In genomic region chr17:80696210-80696609, GRCm38 (mm10) we compare ENCODE assay signal across 21 mouse cellular contexts. TPM values are rescaled to one million over a fixed set of nuclear protein-coding genes. Genes with fewer than 3 reads are reported as not detected.
DNase-seq lines count a peak whose midpoint lies in the region; ATAC-seq lines count a peak whose summit lies in the region.
"Had no signal": no experiment of that assay in that cellular context is flagged by ENCODE, and none has a peak within 500 bp of the region (broad histone marks: within the 10 kb centered on the region; RNA-seq: fewer than 3 reads in every experiment).

No protein-coding gene starts in this region.

- no peaks in the 10 kb centered on the region for H3K9me3 ChIP-seq in heart, embryonic 13.5 days
- no peaks in the 10 kb centered on the region for H3K9me3 ChIP-seq in heart, embryonic 12.5 days (replicated peaks)
- H3K9me3 ChIP-seq in hindbrain, embryonic 13.5 days, result no peaks in the 10 kb centered on the region
- H3K9me3 ChIP-seq in hindbrain, embryonic 11.5 days (ENCODE audit: control insufficient read depth, low read length), result no peaks in the 10 kb centered on the region
- H3K9me3 ChIP-seq: embryonic facial prominence, embryonic 13.5 days; embryonic facial prominence, embryonic 15.5 days; forebrain, embryonic 13.5 days; forebrain, embryonic 15.5 days had no signal

- H3K36me3 ChIP-seq in heart, embryonic 13.5 days, result no peaks in the 10 kb centered on the region
- peaks cover 3% of the 10 kb centered on the region; the same call in 1 of the 2 replicates for H3K36me3 ChIP-seq in heart, embryonic 12.5 days
- H3K36me3 ChIP-seq in hindbrain, embryonic 13.5 days, result no peaks in the 10 kb centered on the region
- H3K36me3 ChIP-seq in hindbrain, embryonic 11.5 days (ENCODE audit: control insufficient read depth, insufficient read depth, low read length), result no peaks in the 10 kb centered on the region
- H3K36me3 ChIP-seq: embryonic facial prominence, embryonic 13.5 days; embryonic facial prominence, embryonic 15.5 days; forebrain, embryonic 15.5 days had no signal

- peaks cover 72% of the 10 kb centered on the region for H3K4me1 ChIP-seq in heart, embryonic 13.5 days
- peaks cover 55% of the 10 kb centered on the region for H3K4me1 ChIP-seq in heart, embryonic 12.5 days (replicated peaks)
- peaks cover 48% of the 10 kb centered on the region for H3K4me1 ChIP-seq in hindbrain, embryonic 13.5 days (replicated peaks)
- no peaks in the 10 kb centered on the region; the same call in 1 of the 2 replicates for H3K4me1 ChIP-seq in hindbrain, embryonic 11.5 days (replicated peaks; ENCODE audit: control insufficient read depth, insufficient read depth, low read length)

- peak; percentile 78 for DNase-seq in heart, adult 11 months
- DNase-seq in heart, postnatal 36 days, result no peak
- no peak for DNase-seq in hindbrain, embryonic 11.5 days (ENCODE audit: low spot score)
- DNase-seq in thymus, postnatal 0 days (ENCODE audit: low spot score), result no peak
- DNase-seq: adrenal gland, postnatal 10 days; adrenal gland, postnatal 25 days; cerebellum, adult 11 months; cerebellum, adult 18-20 months; cerebellum, adult 8-10 months; cerebellum, adult 9-11 months; cerebellum, postnatal 14 days; cerebellum, postnatal 36 days; embryo, embryonic 11 days; forebrain, postnatal 0 days had no signal

- H3K27me3 ChIP-seq in heart, embryonic 13.5 days (replicated peaks), result no peaks in the 10 kb centered on the region
- H3K27me3 ChIP-seq in heart, embryonic 12.5 days (replicated peaks), result no peaks in the 10 kb centered on the region
- H3K27me3 ChIP-seq in hindbrain, embryonic 13.5 days, result no peaks in the 10 kb centered on the region
- no peaks in the 10 kb centered on the region for H3K27me3 ChIP-seq in hindbrain, embryonic 11.5 days (ENCODE audit: control insufficient read depth, insufficient read depth, low read length)
- H3K27me3 ChIP-seq: embryonic facial prominence, embryonic 13.5 days; embryonic facial prominence, embryonic 15.5 days; forebrain, embryonic 13.5 days; forebrain, embryonic 15.5 days had no signal

- H3K4me3 ChIP-seq in heart, embryonic 13.5 days, result no peak overlapping the region
- H3K4me3 ChIP-seq in heart, embryonic 12.5 days, result no peak overlapping the region
- no peak overlapping the region for H3K4me3 ChIP-seq in hindbrain, embryonic 13.5 days
- H3K4me3 ChIP-seq in hindbrain, embryonic 11.5 days (ENCODE audit: low read depth, low read length), result no peak overlapping the region
- H3K4me3 ChIP-seq: embryonic facial prominence, embryonic 13.5 days; embryonic facial prominence, embryonic 15.5 days; forebrain, embryonic 13.5 days; forebrain, embryonic 15.5 days had no signal

- H3K9ac ChIP-seq in heart, embryonic 13.5 days, result no peak overlapping the region
- no peak overlapping the region for H3K9ac ChIP-seq in heart, embryonic 12.5 days
- no peak overlapping the region for H3K9ac ChIP-seq in hindbrain, embryonic 13.5 days
- no peak overlapping the region for H3K9ac ChIP-seq in hindbrain, embryonic 11.5 days (ENCODE audit: low read depth, low read length)
- H3K9ac ChIP-seq: embryonic facial prominence, embryonic 13.5 days; embryonic facial prominence, embryonic 15.5 days; forebrain, embryonic 13.5 days; forebrain, embryonic 15.5 days; forebrain, postnatal 0 days had no signal

- intact Hi-C loops in heart, postnatal 36 days (cut with DNase I), result no loop called here

- H3K27ac ChIP-seq in heart, embryonic 13.5 days (replicated peaks), result 0 out of 2 replicates have a peak overlapping the region, but pooled peaks have one; percentile 10
- H3K27ac ChIP-seq in heart, embryonic 12.5 days (ENCODE audit: poor library complexity, severe bottlenecking), result no peak overlapping the region
- peak overlapping the region; percentile 6; the same call in 1 of the 2 replicates for H3K27ac ChIP-seq in hindbrain, embryonic 13.5 days
- no peak overlapping the region for H3K27ac ChIP-seq in hindbrain, embryonic 11.5 days (ENCODE audit: low read depth, low read length)
- H3K27ac ChIP-seq: embryonic facial prominence, embryonic 13.5 days; embryonic facial prominence, embryonic 15.5 days; forebrain, embryonic 13.5 days; forebrain, embryonic 15.5 days had no signal

- ATAC-seq in heart, embryonic 13.5 days (ENCODE audit: extremely low read depth, insufficient number of reproducible peaks, low FRiP score, low TSS enrichment), result no peak
- ATAC-seq in heart, embryonic 12.5 days (ENCODE audit: insufficient number of reproducible peaks, low FRiP score), result no peak
- ATAC-seq in hindbrain, embryonic 13.5 days (ENCODE audit: low FRiP score), result no peak
- no peak for ATAC-seq in hindbrain, embryonic 11.5 days (ENCODE audit: low FRiP score)
- ATAC-seq: forebrain, embryonic 13.5 days; forebrain, embryonic 15.5 days; forebrain, postnatal 0 days had no signal

- WGBS in heart, embryonic 13.5 days, result 73% methylated on average over 6 of the region's 6 CpGs
- 82% methylated on average over 6 of the region's 6 CpGs for WGBS in heart, embryonic 12.5 days
- WGBS in hindbrain, embryonic 13.5 days, result 92% methylated on average over 6 of the region's 6 CpGs
- WGBS in hindbrain, embryonic 11.5 days, result 93% methylated on average over 6 of the region's 6 CpGs

- H3K4me2 ChIP-seq in heart, embryonic 13.5 days, result no peak overlapping the region
- no peak overlapping the region for H3K4me2 ChIP-seq in heart, embryonic 12.5 days
- H3K4me2 ChIP-seq in hindbrain, embryonic 13.5 days, result no peak overlapping the region
- no peak overlapping the region for H3K4me2 ChIP-seq in hindbrain, embryonic 11.5 days (replicated peaks; ENCODE audit: low read depth, low read length)
- H3K4me2 ChIP-seq: embryonic facial prominence, embryonic 13.5 days; embryonic facial prominence, embryonic 15.5 days; forebrain, embryonic 13.5 days; forebrain, embryonic 15.5 days had no signal

RNA-seq across cellular contexts. Expression of gene Map4k3, which starts 32.1 kb away (rescaled TPM):
- 10 to 100 TPM; 23.6 to 25.2 TPM for total RNA-seq in heart, postnatal 36 days (2021)
- 15.1 and 17.0 TPM in 2 replicates for polyA plus RNA-seq in heart, embryonic 13.5 days (2015; fragmentation: Nextera tagmentation; extraction: Ambion mirVana)
- 25.0 and 25.8 TPM in 2 replicates for polyA plus RNA-seq in heart, embryonic 12.5 days (2016; fragmentation: Nextera tagmentation; extraction: Ambion mirVana)
- polyA plus RNA-seq in hindbrain, embryonic 13.5 days (2015; fragmentation: Nextera tagmentation; extraction: Ambion mirVana), result 22.3 and 24.1 TPM in 2 replicates
- polyA plus RNA-seq in hindbrain, embryonic 11.5 days (2014; fragmentation: Nextera tagmentation; extraction: Ambion mirVana), result 27.5 and 31.9 TPM in 2 replicates
- 5.2 and 5.3 TPM in 2 replicates for polyA plus RNA-seq in thymus, postnatal 0 days (2015; fragmentation: Nextera tagmentation; extraction: Ambion mirVana)

Comparison
In these comparisons a context has a peak if more than half of its experiments do, and no peak if none do; other contexts are left out.
1. H3K27ac ChIP-seq: peak in heart, embryonic 13.5 days (single experiment) and hindbrain, embryonic 13.5 days (single experiment); none in heart, embryonic 12.5 days (single experiment) and hindbrain, embryonic 11.5 days (single experiment).